Mouse (Mus musculus) retina, postnatal 7 days (tissue): Measurements from ENCODE around the gene Slc43a2.

Source experiments
- DNase-seq: peaks from one replicate; pipeline ENCODE4 v3.0.0-alpha.2; 2012; ENCODE audit warnings: low read depth, low spot score

The Slc43a2 gene

GRCm38 (mm10) chr11:75531469-75532242, at the start of gene Slc43a2:
TSS of gene Slc43a2 (plus strand) at chr11:75531694.
- peak; percentile 83 for DNase-seq

- DNase-seq, result no peak
These were observed 45.3 kb upstream of the Slc43a2 start for GRCm38 (mm10) chr11:75486192-75486591.

- DNase-seq, result peak; percentile 94
These were observed 44.8 kb upstream of the Slc43a2 start, which contains the start of gene Prpf8 for GRCm38 (mm10) chr11:75486601-75487285. TSS of gene Prpf8 (plus strand) at chr11:75486816.

GRCm38 (mm10) chr11:75487496-75487895, 44.0 kb upstream of the Slc43a2 start:
- no peak for DNase-seq

- no peak for DNase-seq
These were observed 37.0 kb upstream of the Slc43a2 start for GRCm38 (mm10) chr11:75494296-75495049.

GRCm38 (mm10) chr11:75498126-75498525, 33.4 kb upstream of the Slc43a2 start:
- DNase-seq, result no peak

GRCm38 (mm10) chr11:75508162-75508561, 23.3 kb upstream of the Slc43a2 start:
- no peak for DNase-seq

- no peak for DNase-seq
These were observed 22.6 kb upstream of the Slc43a2 start for GRCm38 (mm10) chr11:75508904-75509303.

GRCm38 (mm10) chr11:75509741-75510626, 21.5 kb upstream of the Slc43a2 start, which contains the start of gene Rilp:
TSS of gene Rilp (plus strand) at chr11:75510094.
- peak; percentile 31 for DNase-seq

- DNase-seq, result peak; percentile 87
These were observed 20.9 kb upstream of the Slc43a2 start for GRCm38 (mm10) chr11:75510627-75510993.

GRCm38 (mm10) chr11:75511213-75511612, 20.3 kb upstream of the Slc43a2 start:
- no peak for DNase-seq

- no peak for DNase-seq
These were observed 19.0 kb upstream of the Slc43a2 start for GRCm38 (mm10) chr11:75512301-75513018.

GRCm38 (mm10) chr11:75513336-75513735, 18.2 kb upstream of the Slc43a2 start, which contains the start of gene Scarf1:
TSS of gene Scarf1 (plus strand) at chr11:75513540.
- DNase-seq, result no peak

GRCm38 (mm10) chr11:75515186-75515585, 16.3 kb upstream of the Slc43a2 start:
- DNase-seq, result no peak

GRCm38 (mm10) chr11:75519834-75520633, 11.5 kb upstream of the Slc43a2 start:
- no peak for DNase-seq

- no peak for DNase-seq
These were observed 9.9 kb upstream of the Slc43a2 start for GRCm38 (mm10) chr11:75521609-75522008.

GRCm38 (mm10) chr11:75522793-75523192, 8.7 kb upstream of the Slc43a2 start:
- DNase-seq, result no peak

GRCm38 (mm10) chr11:75525531-75526125, 5.9 kb upstream of the Slc43a2 start:
- DNase-seq, result no peak

- no peak for DNase-seq
These were observed 4.6 kb upstream of the Slc43a2 start for GRCm38 (mm10) chr11:75526943-75527342.
